Mouse (Mus musculus) intestine, embryonic 14.5 days (tissue): ENCODE results near the gene Tyw5. TPM values are rescaled to one million over a fixed set of nuclear protein-coding genes. Genes with fewer than 3 reads are reported as not detected.

Experiments
- ATAC-seq: fragments of 200-750 bp; cut with Nextera tagmentation; replicated peaks from 2 replicates; pipeline ENCODE4 v1.8.0; 2017; ENCODE audit warnings: low read depth, moderate number of reproducible peaks, moderate TSS enrichment, moderate library complexity; ENCODE audit not compliant: low FRiP score, low TSS enrichment
- DNase-seq: peaks from one replicate; pipeline ENCODE4 v3.0.0-alpha.2; 2018; ENCODE audit warnings: low spot score
- H3K27ac ChIP-seq: fragments of 300-500 bp; sonication (generic); 2 replicates; pipeline ENCODE4 v1.5.1; 2014; ENCODE audit warnings: low read depth, mild to moderate bottlenecking, control low read depth
- H3K27me3 ChIP-seq: fragments of 300-500 bp; sonication (generic); replicated peaks from 2 replicates; pipeline ENCODE4 v1.6.1; 2014; ENCODE audit warnings: low read length, control low read depth; ENCODE audit not compliant: control insufficient read depth, insufficient read depth
- H3K36me3 ChIP-seq: fragments of 300-500 bp; sonication (generic); 2 replicates; pipeline ENCODE4 v1.6.1; 2014; ENCODE audit warnings: low read length, control low read depth; ENCODE audit not compliant: control insufficient read depth, insufficient read depth
- H3K4me1 ChIP-seq: fragments of 300-500 bp; sonication (generic); replicated peaks from 2 replicates; pipeline ENCODE4 v1.6.1; 2014; ENCODE audit warnings: low read length, control low read depth, mixed read lengths; ENCODE audit not compliant: control insufficient read depth, insufficient read depth
- H3K4me2 ChIP-seq: fragments of 300-500 bp; sonication (generic); 2 replicates; pipeline ENCODE4 v1.6.1; 2014; ENCODE audit warnings: low read length
- H3K4me3 ChIP-seq: fragments of 300-500 bp; sonication (generic); 2 replicates; pipeline ENCODE4 v1.5.1; 2014; ENCODE audit warnings: low read depth, low read length, control low read depth, mixed read lengths
- H3K9ac ChIP-seq: fragments of 300-500 bp; sonication (generic); 2 replicates; pipeline ENCODE4 v1.6.1; 2014; ENCODE audit warnings: mild to moderate bottlenecking, low read length
- H3K9me3 ChIP-seq: fragments of 300-500 bp; sonication (generic); 2 replicates; pipeline ENCODE4 v1.6.1; 2016; ENCODE audit warnings: low read length, control low read depth; ENCODE audit not compliant: control insufficient read depth
- WGBS: fragments of 180-500 bp; shearing (Covaris S2); extraction: QIAGEN DNeasy Blood & Tissue Kit; methylation state at CpG from one replicate; pipeline ENCODE4 v1.1.7; 2014; 5-methylcytosine and 5-hydroxymethylcytosine counted together
- polyA plus RNA-seq: library from polyadenylated mRNA; unstranded; fragments of >200 nt; fragmentation: Nextera tagmentation; extraction: Ambion mirVana; gene quantifications from 2 replicates; pipeline ENCODE4 v1.2.1, GENCODE M21; 2014

Gene Tyw5
- 25.7 and 27.3 TPM in 2 replicates for polyA plus RNA-seq

GRCm38 (mm10) chr1:57406187-57407151, at the start of gene Tyw5, which contains the start of gene Maip1:
Gene Tyw5, minus strand, starts transcription at chr1:57407101.
Gene Maip1, plus strand, starts transcription at chr1:57406328.
- under 1% methylated on average over 72 of the region's 72 CpGs for WGBS
- Histone ChIP-seq H3K4me2 (peak within 1 kb of the TSS; percentile 86), H3K36me3 (peaks cover 11% of the 10 kb centered on the region), H3K9ac (peak within 1 kb of the TSS; percentile 93), H3K27me3 (no peaks in the 10 kb centered on the region), H3K4me3 (peak within 1 kb of the TSS; percentile 93), H3K27ac (peak within 1 kb of the TSS; percentile 93), H3K4me1 (peaks cover 22% of the 10 kb centered on the region), H3K9me3 (no peaks in the 10 kb centered on the region)
- ATAC-seq (peak; percentile 93), DNase-seq (peak; percentile 97)

- DNase-seq = no peak
- no peak for ATAC-seq
- no peak overlapping the region for H3K4me3 ChIP-seq
- no peaks in the 10 kb centered on the region for H3K9me3 ChIP-seq
- 91% methylated on average over 1 of the region's 1 CpGs for WGBS
- H3K27ac ChIP-seq = no peak overlapping the region
- H3K4me2 ChIP-seq = no peak overlapping the region
- H3K4me1 ChIP-seq = no peaks in the 10 kb centered on the region
- no peaks in the 10 kb centered on the region for H3K27me3 ChIP-seq
- H3K9ac ChIP-seq = no peak overlapping the region
- H3K36me3 ChIP-seq = no peaks in the 10 kb centered on the region
Observed at GRCm38 (mm10) chr1:57450241-57450640, 43.3 kb upstream of the Tyw5 start.

- 62% methylated on average over 10 of the region's 10 CpGs for WGBS
- no peak overlapping the region for H3K9ac ChIP-seq
- no peak overlapping the region for H3K4me3 ChIP-seq
- DNase-seq (no peak), ATAC-seq (no peak)
- H3K27me3 ChIP-seq = no peaks in the 10 kb centered on the region
- no peaks in the 10 kb centered on the region for H3K36me3 ChIP-seq
- no peaks in the 10 kb centered on the region for H3K4me1 ChIP-seq
- no peaks in the 10 kb centered on the region for H3K9me3 ChIP-seq
- H3K27ac ChIP-seq = no peak overlapping the region
- H3K4me2 ChIP-seq = no peak overlapping the region
Observed at GRCm38 (mm10) chr1:57445679-57446078, 38.8 kb upstream of the Tyw5 start.

GRCm38 (mm10) chr1:57440771-57441170, 33.9 kb upstream of the Tyw5 start:
- H3K9ac ChIP-seq = no peak overlapping the region
- no peak overlapping the region for H3K4me2 ChIP-seq
- no peaks in the 10 kb centered on the region for H3K27me3 ChIP-seq
- DNase-seq (peak; percentile 43), ATAC-seq (no peak)
- no peaks in the 10 kb centered on the region for H3K9me3 ChIP-seq
- H3K4me1 ChIP-seq = no peaks in the 10 kb centered on the region; the same call in 1 of the 2 replicates
- 42% methylated on average over 4 of the region's 4 CpGs for WGBS
- H3K4me3 ChIP-seq = no peak overlapping the region
- H3K27ac ChIP-seq = 0 out of 2 replicates have a peak overlapping the region, but pooled peaks have one; percentile 11
- no peaks in the 10 kb centered on the region for H3K36me3 ChIP-seq

- no peak overlapping the region for H3K4me3 ChIP-seq
- no peaks in the 10 kb centered on the region; the same call in 1 of the 2 replicates for H3K4me1 ChIP-seq
- H3K36me3 ChIP-seq = no peaks in the 10 kb centered on the region
- H3K9ac ChIP-seq = no peak overlapping the region
- no peak overlapping the region for H3K4me2 ChIP-seq
- H3K9me3 ChIP-seq = no peaks in the 10 kb centered on the region
- DNase-seq = peak; percentile 44
- no peaks in the 10 kb centered on the region for H3K27me3 ChIP-seq
- no peak overlapping the region for H3K27ac ChIP-seq
- WGBS = 78% methylated on average over 6 of the region's 6 CpGs
- ATAC-seq = no peak
Observed at GRCm38 (mm10) chr1:57439026-57439425, 32.1 kb upstream of the Tyw5 start.

GRCm38 (mm10) chr1:57436954-57437353, 30.1 kb upstream of the Tyw5 start:
- Histone ChIP-seq H3K4me1 (no peaks in the 10 kb centered on the region; the same call in 1 of the 2 replicates), H3K36me3 (no peaks in the 10 kb centered on the region), H3K9ac (peak overlapping the region; percentile 38), H3K4me3 (peak overlapping the region; percentile 26; the same call in 1 of the 2 replicates), H3K27ac (peak overlapping the region; percentile 77), H3K4me2 (peak overlapping the region; percentile 53), H3K9me3 (no peaks in the 10 kb centered on the region), H3K27me3 (no peaks in the 10 kb centered on the region)
- WGBS = 22% methylated on average over 9 of the region's 9 CpGs
- no peak; the same call in 1 of the 2 replicates for ATAC-seq
- DNase-seq = peak; percentile 66

- DNase-seq (peak; percentile 60), ATAC-seq (no peak)
- H3K27ac ChIP-seq = peak overlapping the region; percentile 77
- no peaks in the 10 kb centered on the region for H3K9me3 ChIP-seq
- H3K27me3 ChIP-seq = no peaks in the 10 kb centered on the region
- no peaks in the 10 kb centered on the region for H3K36me3 ChIP-seq
- WGBS = 36% methylated on average over 9 of the region's 9 CpGs
- peak overlapping the region; percentile 38 for H3K9ac ChIP-seq
- H3K4me3 ChIP-seq = peak overlapping the region; percentile 26
- peak overlapping the region; percentile 53 for H3K4me2 ChIP-seq
- H3K4me1 ChIP-seq = no peaks in the 10 kb centered on the region; the same call in 1 of the 2 replicates
Observed at GRCm38 (mm10) chr1:57436408-57436807, 29.5 kb upstream of the Tyw5 start.

- Histone ChIP-seq H3K4me2 (no peak overlapping the region), H3K4me1 (peaks cover 12% of the 10 kb centered on the region), H3K4me3 (no peak overlapping the region), H3K9ac (no peak overlapping the region), H3K27me3 (no peaks in the 10 kb centered on the region), H3K36me3 (no peaks in the 10 kb centered on the region), H3K27ac (no peak overlapping the region), H3K9me3 (no peaks in the 10 kb centered on the region)
- 88% methylated on average over 7 of the region's 7 CpGs for whole genome bisulfite sequencing
- ATAC-seq (no peak), DNase-seq (peak; percentile 6)
Observed at GRCm38 (mm10) chr1:57433141-57433540, 26.2 kb upstream of the Tyw5 start.
